Mouse (Mus musculus): ENCODE results near the gene Amotl1.

- TF ChIP-seq CTCF (IDR thresholded peaks at IDR 0.05; ENCODE audit: low read depth) (no peak), EP300 (IDR thresholded peaks at IDR 0.05; ENCODE audit: low read depth) (no peak)
Measured at GRCm38 (mm10) chr9:14596427-14596826, 48.4 kb downstream of the Amotl1 start.

Measured in heart, postnatal 0 days (tissue).